Mouse (Mus musculus) small intestine, adult 2 months (tissue): ENCODE data around the gene Cluap1.

ENCODE experiments used
- CTCF ChIP-seq: fragments of 200-500 bp; IDR thresholded peaks from 2 replicates; pipeline ENCODE4 v1.5.1; 2012; ENCODE audit warnings: low read depth, mild to moderate bottlenecking, control low read depth, inconsistent platforms, low read length, moderate library complexity, mixed read lengths; ENCODE audit not compliant: insufficient replicate concordance, insufficient read length; ENCODE audit errors: extremely low read depth
- POLR2A ChIP-seq: fragments of 200-500 bp; IDR thresholded peaks from 2 replicates; pipeline ENCODE4 v1.6.1; 2012; ENCODE audit warnings: low read depth, mild to moderate bottlenecking, control low read depth, inconsistent platforms, low read length, moderate library complexity

DNA sequence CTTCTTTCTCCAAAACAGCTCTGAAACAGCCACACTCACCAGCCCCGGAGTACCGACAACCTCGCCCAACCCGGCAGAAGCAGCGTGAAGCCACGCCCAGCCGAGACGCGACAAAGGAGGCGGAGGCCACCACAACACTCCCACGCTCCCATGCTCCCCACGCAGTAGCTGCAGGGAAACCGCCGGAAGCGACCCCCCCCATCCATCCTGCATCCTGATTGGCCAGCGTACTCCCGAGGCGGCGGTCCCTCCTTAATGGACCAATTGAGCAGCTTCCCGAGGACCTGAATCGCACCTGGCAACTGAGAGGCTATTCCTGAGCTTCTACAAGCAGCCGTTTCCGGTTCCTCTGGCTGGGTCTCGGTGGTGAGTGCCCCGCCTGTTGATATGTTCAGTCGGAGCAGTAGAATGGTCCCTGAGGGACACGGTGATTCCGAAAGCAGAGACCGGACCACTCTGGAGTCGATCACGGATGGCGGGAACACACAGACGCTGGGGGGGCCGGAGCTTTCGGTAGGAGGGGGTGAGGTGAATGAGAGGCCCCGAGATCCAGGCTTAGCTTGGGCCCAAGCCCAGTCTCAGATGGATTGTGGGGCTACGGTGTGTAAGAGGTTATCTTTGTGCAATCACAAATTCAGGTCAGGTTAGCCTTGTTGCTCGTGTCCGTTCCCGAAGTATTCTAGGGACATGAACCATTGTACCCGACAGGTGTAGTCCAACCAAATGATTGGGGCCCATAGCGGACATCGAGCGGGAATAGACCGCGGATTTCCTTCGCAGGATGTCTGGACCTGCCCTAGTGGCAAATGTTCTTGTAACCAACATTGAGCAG, 36.2 kb upstream of the Cluap1 start, which contains the start of gene Naa60:
- TF ChIP-seq POLR2A (no peak), CTCF (no peak)
